Mouse (Mus musculus): ENCODE data around the gene Hmgcll1. TPM values are rescaled to one million over a fixed set of nuclear protein-coding genes. Genes with fewer than 3 reads are reported as not detected.
"Not testable (repeated sequence)": the region's sequence is repeated elsewhere in the genome, so short reads cannot be mapped to it uniquely, and the experiment has no call there.

The Hmgcll1 gene
- total RNA-seq, 1 experiment = 3.8 TPM

- H3K9ac ChIP-seq (ENCODE audit: insufficient read depth, low read depth, low read length, poor library complexity, severe bottlenecking); H3K9me3 ChIP-seq (ENCODE audit: control insufficient read depth, insufficient read depth, low read depth, low read length); H3K4me1 ChIP-seq (ENCODE audit: control insufficient read depth in 2 of 2, insufficient read depth in 2 of 2, low read length in 2 of 2, poor library complexity in 1 of 2); H3K4me3 ChIP-seq (ENCODE audit: insufficient read depth in 1 of 2, low read depth in 1 of 2, low read length in 2 of 2, poor library complexity in 1 of 2, severe bottlenecking in 1 of 2); in situ Hi-C loops (cut with MboI; ENCODE audit: low sequenced_read_pairs in 2 of 2, unreplicated experiment in 2 of 2); H3K27ac ChIP-seq (ENCODE audit: insufficient read depth, low read depth, low read length, poor library complexity, severe bottlenecking); H3K36me3 ChIP-seq (ENCODE audit: control insufficient read depth, insufficient read depth, low read length, poor library complexity, severe bottlenecking): not testable (repeated sequence)
- TF ChIP-seq ZC3H11A (IDR thresholded peaks at IDR 0.05; ENCODE audit: borderline replicate concordance, low read depth, low read length) = 0 out of 2 replicates have a peak, but pooled peaks have one; percentile 10
- DNase-seq (ENCODE audit: low read depth, low spot score) = peak; percentile 27
Observed at GRCm38 (mm10) chr9:76122888-76123287, 108.2 kb downstream of the Hmgcll1 start.

GRCm38 (mm10) chr9:76124249-76124648 lies 109.6 kb downstream of the Hmgcll1 start:
- TF ChIP-seq ZC3H11A (IDR thresholded peaks at IDR 0.05; ENCODE audit: borderline replicate concordance, low read depth, low read length) (no peak), ZNF384 (IDR thresholded peaks at IDR 0.05; ENCODE audit: low read depth, low read length) (no peak), MAFK (IDR thresholded peaks at IDR 0.05; ENCODE audit: insufficient read depth, low read depth, low read length) (no peak), HCFC1 (IDR thresholded peaks at IDR 0.05; ENCODE audit: borderline replicate concordance, insufficient read depth, low read length) (no peak), CHD2 (IDR thresholded peaks at IDR 0.05; ENCODE audit: low read depth, low read length) (no peak)
- in situ Hi-C loops (cut with MboI; ENCODE audit: low sequenced_read_pairs in 2 of 2, unreplicated experiment in 2 of 2) = no loop called here

GRCm38 (mm10) chr9:76129353-76129752 lies 114.7 kb downstream of the Hmgcll1 start:
- no peak for DNase-seq (ENCODE audit: low read depth, low spot score)
- Histone ChIP-seq H3K27ac (ENCODE audit: insufficient read depth, low read depth, low read length, poor library complexity, severe bottlenecking) (no peak overlapping the region), H3K9me3 (ENCODE audit: control insufficient read depth, insufficient read depth, low read depth, low read length) (no peaks in the 10 kb centered on the region), H3K4me1 (ENCODE audit: control insufficient read depth in 2 of 2, insufficient read depth in 2 of 2, low read length in 2 of 2, poor library complexity in 1 of 2) (no peaks in the 10 kb centered on the region), H3K9ac (ENCODE audit: insufficient read depth, low read depth, low read length, poor library complexity, severe bottlenecking) (no peak overlapping the region), H3K36me3 (ENCODE audit: control insufficient read depth, insufficient read depth, low read length, poor library complexity, severe bottlenecking) (no peaks in the 10 kb centered on the region), H3K4me3 (ENCODE audit: insufficient read depth in 1 of 2, low read depth in 1 of 2, low read length in 2 of 2, poor library complexity in 1 of 2, severe bottlenecking in 1 of 2) (no peak overlapping the region)
- in situ Hi-C loops (cut with MboI; ENCODE audit: low sequenced_read_pairs in 2 of 2, unreplicated experiment in 2 of 2) = no loop called here
- TF ChIP-seq HCFC1 (IDR thresholded peaks at IDR 0.05; ENCODE audit: borderline replicate concordance, insufficient read depth, low read length) (no peak), MAFK (IDR thresholded peaks at IDR 0.05; ENCODE audit: insufficient read depth, low read depth, low read length) (no peak), CHD2 (IDR thresholded peaks at IDR 0.05; ENCODE audit: low read depth, low read length) (no peak), ZC3H11A (IDR thresholded peaks at IDR 0.05; ENCODE audit: borderline replicate concordance, low read depth, low read length) (no peak), ZNF384 (IDR thresholded peaks at IDR 0.05; ENCODE audit: low read depth, low read length) (no peak)

More at GRCm38 (mm10) chr9:76124249-76124648, 109.6 kb downstream of the Hmgcll1 start:
- Histone ChIP-seq H3K4me1 (ENCODE audit: control insufficient read depth in 2 of 2, insufficient read depth in 2 of 2, low read length in 2 of 2, poor library complexity in 1 of 2) (no peaks in the 10 kb centered on the region), H3K9ac (ENCODE audit: insufficient read depth, low read depth, low read length, poor library complexity, severe bottlenecking) (no peak overlapping the region), H3K36me3 (ENCODE audit: control insufficient read depth, insufficient read depth, low read length, poor library complexity, severe bottlenecking) (no peaks in the 10 kb centered on the region), H3K9me3 (ENCODE audit: control insufficient read depth, insufficient read depth, low read depth, low read length) (no peaks in the 10 kb centered on the region), H3K4me3 (ENCODE audit: insufficient read depth in 1 of 2, low read depth in 1 of 2, low read length in 2 of 2, poor library complexity in 1 of 2, severe bottlenecking in 1 of 2) (no peak overlapping the region), H3K27ac (ENCODE audit: insufficient read depth, low read depth, low read length, poor library complexity, severe bottlenecking) (no peak overlapping the region)
- DNase-seq (ENCODE audit: low read depth, low spot score) = no peak

GRCm38 (mm10) chr9:76134042-76134441 lies 119.4 kb downstream of the Hmgcll1 start:
- DNase-seq (ENCODE audit: low read depth, low spot score) = no peak
- Histone ChIP-seq H3K36me3 (ENCODE audit: control insufficient read depth, insufficient read depth, low read length, poor library complexity, severe bottlenecking) (no peaks in the 10 kb centered on the region), H3K9me3 (ENCODE audit: control insufficient read depth, insufficient read depth, low read depth, low read length) (no peaks in the 10 kb centered on the region), H3K27ac (ENCODE audit: insufficient read depth, low read depth, low read length, poor library complexity, severe bottlenecking) (no peak overlapping the region), H3K9ac (ENCODE audit: insufficient read depth, low read depth, low read length, poor library complexity, severe bottlenecking) (no peak overlapping the region), H3K4me1 (ENCODE audit: control insufficient read depth in 2 of 2, insufficient read depth in 2 of 2, low read length in 2 of 2, poor library complexity in 1 of 2) (no peaks in the 10 kb centered on the region), H3K4me3 (ENCODE audit: insufficient read depth in 1 of 2, low read depth in 1 of 2, low read length in 2 of 2, poor library complexity in 1 of 2, severe bottlenecking in 1 of 2) (no peak overlapping the region)
- TF ChIP-seq HCFC1 (IDR thresholded peaks at IDR 0.05; ENCODE audit: borderline replicate concordance, insufficient read depth, low read length) (no peak), MAFK (IDR thresholded peaks at IDR 0.05; ENCODE audit: insufficient read depth, low read depth, low read length) (no peak), ZNF384 (IDR thresholded peaks at IDR 0.05; ENCODE audit: low read depth, low read length) (no peak), ZC3H11A (IDR thresholded peaks at IDR 0.05; ENCODE audit: borderline replicate concordance, low read depth, low read length) (no peak), CHD2 (IDR thresholded peaks at IDR 0.05; ENCODE audit: low read depth, low read length) (no peak)
- in situ Hi-C loops (cut with MboI; ENCODE audit: low sequenced_read_pairs in 2 of 2, unreplicated experiment in 2 of 2) = loop anchor here in 1 of 2 experiments (10.0 kb wide), 1 partner anchor 369 kb away; no protein-coding TSS in a partner anchor

Measured in ES-E14 (cell line).